Mouse (Mus musculus): ENCODE measurements at regions not wholly inside any gene's neighbourhood (a gene's known extent, or its start where the extent isn't known, plus 50 kb on each side); places are given as distances from the start of the nearest gene placed in this dataset.
A peak's percentile ranks its signal among the peaks of the same experiment; 100 is the strongest.
"Not testable (repeated sequence)": the region's sequence is repeated elsewhere in the genome, so short reads cannot be mapped to it uniquely, and the experiment has no call there.

DNA sequence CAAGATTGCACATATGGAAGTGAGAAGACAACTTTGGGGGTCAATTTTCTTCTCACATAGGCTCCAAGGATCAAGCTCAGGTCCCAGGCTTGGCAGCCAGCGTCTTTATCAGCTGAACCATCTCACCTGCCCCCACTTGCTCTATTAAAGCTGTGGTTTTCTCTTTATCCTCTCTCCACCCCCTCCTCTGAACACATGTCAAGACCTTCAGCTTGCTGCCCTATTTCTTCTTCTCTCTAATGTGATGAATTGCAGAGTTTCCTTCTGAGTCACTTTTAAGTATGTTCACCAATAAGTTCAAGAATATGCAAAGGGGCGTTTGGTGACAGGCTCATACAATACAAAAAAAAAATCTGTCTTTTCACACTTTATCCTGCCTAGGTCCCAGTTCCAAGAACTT, 128.8 kb downstream of the Sptssa start:
- ATAC-seq (ENCODE audit: low FRiP score) = no peak
- Histone ChIP-seq H3K9me3 (ENCODE audit: low read length) (0 out of 2 replicates have a peak, but pooled peaks cover 4% of the 10 kb centered on the region), H3K27me3 (ENCODE audit: insufficient read depth, low read length) (no peaks in the 10 kb centered on the region), H3K4me2 (ENCODE audit: low read depth, low read length, poor library complexity, severe bottlenecking) (no peak overlapping the region), H3K4me3 (ENCODE audit: low read depth, low read length) (no peak overlapping the region), H3K9ac (replicated peaks; ENCODE audit: low read length, poor library complexity, severe bottlenecking) (no peak overlapping the region), H3K27ac (ENCODE audit: low read depth, low read length) (no peak overlapping the region), H3K4me1 (ENCODE audit: insufficient read depth, low read length) (no peaks in the 10 kb centered on the region), H3K36me3 (ENCODE audit: insufficient read depth, low read length) (no peaks in the 10 kb centered on the region)
- 64% methylated on average over 2 of the region's 2 CpGs for WGBS
- TF ChIP-seq CTCF (IDR thresholded peaks at IDR 0.05) = no peak
- DNase-seq (ENCODE audit: low spot score) = no peak

DNA sequence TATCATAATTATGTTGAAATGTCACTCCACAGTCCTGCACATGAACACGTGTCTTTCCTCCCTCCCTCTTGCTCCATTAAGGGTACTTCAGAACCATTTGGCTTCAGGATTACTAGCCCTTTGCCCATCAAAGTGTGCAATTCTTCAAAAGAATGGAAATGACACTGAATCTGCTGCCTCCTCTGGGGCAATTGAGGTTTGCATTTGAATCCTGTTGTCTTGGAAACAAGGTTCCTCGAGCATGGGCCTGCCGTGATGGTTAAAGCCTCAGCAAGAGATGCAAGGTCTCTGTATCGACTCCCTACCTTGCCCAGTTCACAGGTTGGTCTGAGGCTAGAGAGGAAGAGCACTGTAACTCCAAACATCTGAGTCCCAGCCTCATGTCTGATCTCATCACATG, 136.0 kb downstream of the Sptssa start:
- 0 out of 2 replicates have a peak, but pooled peaks have one; percentile 19 for TF ChIP-seq CTCF (IDR thresholded peaks at IDR 0.05)
- Histone ChIP-seq H3K4me3 (ENCODE audit: low read depth, low read length) (no peak overlapping the region), H3K4me2 (ENCODE audit: low read depth, low read length, poor library complexity, severe bottlenecking) (no peak overlapping the region), H3K36me3 (ENCODE audit: insufficient read depth, low read length) (no peaks in the 10 kb centered on the region), H3K9me3 (ENCODE audit: low read length) (no peaks in the 10 kb centered on the region), H3K9ac (replicated peaks; ENCODE audit: low read length, poor library complexity, severe bottlenecking) (no peak overlapping the region), H3K27ac (ENCODE audit: low read depth, low read length) (no peak overlapping the region), H3K4me1 (ENCODE audit: insufficient read depth, low read length) (no peaks in the 10 kb centered on the region), H3K27me3 (ENCODE audit: insufficient read depth, low read length) (no peaks in the 10 kb centered on the region)
- WGBS = 14% methylated on average over 4 of the region's 4 CpGs
- no peak for ATAC-seq (ENCODE audit: low FRiP score)
- no peak for DNase-seq (ENCODE audit: low spot score)

DNA sequence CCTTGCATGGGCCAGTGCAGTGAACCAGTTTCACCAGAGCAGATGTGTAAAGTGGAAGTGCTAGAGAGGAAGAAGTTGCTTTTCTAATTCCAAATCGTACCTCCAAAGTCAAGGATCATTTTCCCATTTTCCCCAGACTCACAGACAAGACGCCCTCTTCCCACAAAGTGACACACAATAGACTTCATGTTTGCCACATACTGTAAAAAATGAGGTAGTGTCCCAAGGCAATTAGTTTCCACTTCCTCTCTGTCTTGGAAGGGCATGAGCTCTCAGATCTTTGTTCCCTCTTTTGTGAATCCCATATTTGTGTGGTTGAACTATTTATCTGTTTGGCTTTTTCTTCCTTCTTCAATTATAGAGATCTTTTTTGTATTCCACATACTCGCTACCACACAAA, 137.0 kb downstream of the Sptssa start:
- H3K4me2 ChIP-seq (ENCODE audit: low read depth, low read length, poor library complexity, severe bottlenecking) = no peak overlapping the region
- no peak overlapping the region for H3K4me3 ChIP-seq (ENCODE audit: low read depth, low read length)
- no peak for ATAC-seq (ENCODE audit: low FRiP score)
- no peak for TF ChIP-seq CTCF (IDR thresholded peaks at IDR 0.05)
- 86% methylated on average over 3 of the region's 3 CpGs for WGBS
- no peaks in the 10 kb centered on the region for H3K9me3 ChIP-seq (ENCODE audit: low read length)
- H3K4me1 ChIP-seq (ENCODE audit: insufficient read depth, low read length) = no peaks in the 10 kb centered on the region
- H3K27ac ChIP-seq (ENCODE audit: low read depth, low read length) = no peak overlapping the region
- H3K27me3 ChIP-seq (ENCODE audit: insufficient read depth, low read length) = no peaks in the 10 kb centered on the region
- no peak overlapping the region for H3K9ac ChIP-seq (replicated peaks; ENCODE audit: low read length, poor library complexity, severe bottlenecking)
- no peaks in the 10 kb centered on the region for H3K36me3 ChIP-seq (ENCODE audit: insufficient read depth, low read length)
- DNase-seq (ENCODE audit: low spot score) = no peak

GRCm38 (mm10) chr12:54517265-54517664, 139.1 kb downstream of the Sptssa start:
- H3K4me3 ChIP-seq (ENCODE audit: low read depth, low read length) = no peak overlapping the region
- 68% methylated on average over 3 of the region's 3 CpGs for whole genome bisulfite sequencing
- no peaks in the 10 kb centered on the region for H3K36me3 ChIP-seq (ENCODE audit: insufficient read depth, low read length)
- H3K9me3 ChIP-seq (ENCODE audit: low read length) = no peaks in the 10 kb centered on the region
- no peak for ATAC-seq (ENCODE audit: low FRiP score)
- no peak for DNase-seq (ENCODE audit: low spot score)
- no peaks in the 10 kb centered on the region for H3K4me1 ChIP-seq (ENCODE audit: insufficient read depth, low read length)
- H3K27ac ChIP-seq (ENCODE audit: low read depth, low read length) = no peak overlapping the region
- no peak overlapping the region for H3K4me2 ChIP-seq (ENCODE audit: low read depth, low read length, poor library complexity, severe bottlenecking)
- no peak overlapping the region for H3K9ac ChIP-seq (replicated peaks; ENCODE audit: low read length, poor library complexity, severe bottlenecking)
- TF ChIP-seq CTCF (IDR thresholded peaks at IDR 0.05) = no peak
- no peaks in the 10 kb centered on the region for H3K27me3 ChIP-seq (ENCODE audit: insufficient read depth, low read length)

DNA sequence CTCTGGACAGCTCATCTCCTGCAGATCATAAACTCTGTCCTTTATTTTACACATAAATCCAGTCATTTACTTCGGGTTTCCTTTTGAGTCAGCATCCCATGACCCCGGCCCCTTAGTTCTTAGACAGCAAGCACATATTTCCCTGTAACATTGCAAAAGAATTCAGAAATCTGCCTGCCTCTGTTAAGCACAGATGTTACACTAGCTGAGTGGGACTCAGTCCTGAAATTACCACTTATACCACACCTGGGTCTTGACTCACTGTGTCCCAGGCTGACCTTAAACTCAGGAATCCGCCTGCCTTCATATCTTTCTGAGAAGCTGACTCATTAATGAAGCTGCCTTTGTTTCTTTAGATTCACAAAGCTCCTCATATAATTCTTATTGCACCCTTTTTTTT, 139.9 kb downstream of the Sptssa start:
- H3K9ac ChIP-seq (replicated peaks; ENCODE audit: low read length, poor library complexity, severe bottlenecking) = no peak overlapping the region
- no peak overlapping the region for H3K4me2 ChIP-seq (ENCODE audit: low read depth, low read length, poor library complexity, severe bottlenecking)
- no peak overlapping the region for H3K27ac ChIP-seq (ENCODE audit: low read depth, low read length)
- H3K4me3 ChIP-seq (ENCODE audit: low read depth, low read length) = no peak overlapping the region
- DNase-seq (ENCODE audit: low spot score) (no peak), ATAC-seq (ENCODE audit: low FRiP score) (no peak)
- H3K36me3 ChIP-seq (ENCODE audit: insufficient read depth, low read length) = no peaks in the 10 kb centered on the region
- no peaks in the 10 kb centered on the region for H3K9me3 ChIP-seq (ENCODE audit: low read length)
- TF ChIP-seq CTCF (IDR thresholded peaks at IDR 0.05) = no peak
- H3K27me3 ChIP-seq (ENCODE audit: insufficient read depth, low read length) = no peaks in the 10 kb centered on the region
- H3K4me1 ChIP-seq (ENCODE audit: insufficient read depth, low read length) = no peaks in the 10 kb centered on the region
- WGBS = 68% methylated on average over 3 of the region's 3 CpGs

DNA sequence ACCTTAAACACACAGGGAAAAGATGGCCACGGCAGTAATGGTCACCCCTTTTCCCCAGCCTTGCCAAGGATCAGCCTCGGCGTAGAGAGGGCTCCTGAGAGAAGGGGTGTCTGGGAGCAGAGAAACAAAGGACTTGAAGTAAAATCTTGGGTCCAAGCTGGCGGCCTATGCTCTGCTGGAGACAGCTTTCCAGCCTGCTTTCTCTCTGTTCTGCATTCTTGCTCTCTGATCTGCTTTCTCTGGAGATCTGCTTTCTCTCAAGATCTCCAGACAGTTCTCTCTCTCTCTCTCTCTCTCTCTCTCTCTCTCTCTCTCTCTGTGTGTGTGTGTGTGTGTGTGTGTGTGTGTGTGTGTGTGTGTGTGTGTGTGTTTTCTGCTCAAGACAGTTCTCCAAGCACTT, 140.3 kb downstream of the Sptssa start:
- not testable (repeated sequence) for H3K4me1 ChIP-seq (ENCODE audit: insufficient read depth, low read length); H3K4me3 ChIP-seq (ENCODE audit: low read depth, low read length); H3K4me2 ChIP-seq (ENCODE audit: low read depth, low read length, poor library complexity, severe bottlenecking); H3K36me3 ChIP-seq (ENCODE audit: insufficient read depth, low read length); DNase-seq (ENCODE audit: low spot score); ATAC-seq (ENCODE audit: low FRiP score); H3K9me3 ChIP-seq (ENCODE audit: low read length); H3K27ac ChIP-seq (ENCODE audit: low read depth, low read length); H3K27me3 ChIP-seq (ENCODE audit: insufficient read depth, low read length); H3K9ac ChIP-seq (replicated peaks; ENCODE audit: low read length, poor library complexity, severe bottlenecking)
- 36% methylated on average over 4 of the region's 4 CpGs for WGBS
